25 mouse cellular contexts compared by ENCODE assay signal in genomic region chr4:31469803-31470202, GRCm38 (mm10).
DNase-seq lines count a peak whose midpoint lies in the region; ATAC-seq lines count a peak whose summit lies in the region.
"Had no signal": no experiment of that assay in that cellular context is flagged by ENCODE, and none has a peak within 500 bp of the region (broad histone marks: within the 10 kb centered on the region; RNA-seq: fewer than 3 reads in every experiment).

No protein-coding gene starts in this region.

- no peaks in the 10 kb centered on the region for H3K9me3 ChIP-seq in heart, embryonic 11.5 days (replicated peaks; ENCODE audit: control insufficient read depth, low read length)
- no peaks in the 10 kb centered on the region for H3K9me3 ChIP-seq in heart, embryonic 16.5 days (replicated peaks; ENCODE audit: control insufficient read depth, low read length)
- no peaks in the 10 kb centered on the region for H3K9me3 ChIP-seq in lung, embryonic 16.5 days (ENCODE audit: control insufficient read depth, low read length)
- H3K9me3 ChIP-seq: embryonic facial prominence, embryonic 10.5 days; embryonic facial prominence, embryonic 15.5 days; forebrain, embryonic 12.5 days; G1E; hindbrain, embryonic 12.5 days; liver, embryonic 12.5 days had no signal

- no peaks in the 10 kb centered on the region for H3K36me3 ChIP-seq in heart, embryonic 11.5 days (ENCODE audit: control insufficient read depth, insufficient read depth, low read length)
- no peaks in the 10 kb centered on the region for H3K36me3 ChIP-seq in heart, embryonic 16.5 days (ENCODE audit: control insufficient read depth, insufficient read depth)
- H3K36me3 ChIP-seq in lung, embryonic 16.5 days (ENCODE audit: control insufficient read depth, insufficient read depth, low read length), result no peaks in the 10 kb centered on the region
- H3K36me3 ChIP-seq: embryonic facial prominence, embryonic 10.5 days; embryonic facial prominence, embryonic 15.5 days; forebrain, embryonic 12.5 days; G1E; hindbrain, embryonic 12.5 days; liver, embryonic 12.5 days had no signal

- H3K27me3 ChIP-seq in heart, embryonic 11.5 days (ENCODE audit: control insufficient read depth, insufficient read depth, low read length), result no peaks in the 10 kb centered on the region
- no peaks in the 10 kb centered on the region for H3K27me3 ChIP-seq in heart, embryonic 16.5 days (ENCODE audit: control insufficient read depth, insufficient read depth, low read length)
- no peaks in the 10 kb centered on the region for H3K27me3 ChIP-seq in lung, embryonic 16.5 days (ENCODE audit: control insufficient read depth, insufficient read depth, low read depth, low read length)
- H3K27me3 ChIP-seq: embryonic facial prominence, embryonic 15.5 days; forebrain, embryonic 12.5 days; hindbrain, embryonic 12.5 days; liver, embryonic 12.5 days had no signal

- 26% methylated on average over 4 of the region's 4 CpGs for WGBS in heart, embryonic 11.5 days (ENCODE audit: insufficient replicate concordance)
- 22% methylated on average over 4 of the region's 4 CpGs for WGBS in heart, embryonic 16.5 days
- WGBS in lung, embryonic 16.5 days, result 30% methylated on average over 4 of the region's 4 CpGs

- no peak overlapping the region for H3K9ac ChIP-seq in heart, embryonic 11.5 days (ENCODE audit: low read depth, low read length)
- no peak overlapping the region for H3K9ac ChIP-seq in heart, embryonic 16.5 days (ENCODE audit: low read length)
- no peak overlapping the region for H3K9ac ChIP-seq in lung, embryonic 16.5 days (ENCODE audit: low read length)
- H3K9ac ChIP-seq: embryonic facial prominence, embryonic 15.5 days; forebrain, embryonic 12.5 days; forebrain, postnatal 0 days; hindbrain, embryonic 12.5 days; liver, embryonic 12.5 days; liver, postnatal 0 days had no signal

- H3K4me1 ChIP-seq in heart, embryonic 11.5 days (ENCODE audit: control insufficient read depth, insufficient read depth, low read length), result peaks cover 8% of the 10 kb centered on the region; the same call in 1 of the 2 replicates
- no peaks in the 10 kb centered on the region for H3K4me1 ChIP-seq in heart, embryonic 16.5 days (ENCODE audit: control insufficient read depth, insufficient read depth, low read length)
- no peaks in the 10 kb centered on the region for H3K4me1 ChIP-seq in lung, embryonic 16.5 days (replicated peaks; ENCODE audit: control insufficient read depth, insufficient read depth, low read length)
- H3K4me1 ChIP-seq: embryonic facial prominence, embryonic 10.5 days; embryonic facial prominence, embryonic 15.5 days; forebrain, embryonic 12.5 days; hindbrain, embryonic 12.5 days; liver, embryonic 12.5 days had no signal

- peak overlapping the region; percentile 71 for H3K27ac ChIP-seq in heart, embryonic 11.5 days (ENCODE audit: low read depth, low read length)
- peak overlapping the region; percentile 68 for H3K27ac ChIP-seq in heart, embryonic 16.5 days (ENCODE audit: low read length)
- H3K27ac ChIP-seq in lung, embryonic 16.5 days (ENCODE audit: low read length), result no peak overlapping the region
- H3K27ac ChIP-seq: embryonic facial prominence, embryonic 10.5 days; embryonic facial prominence, embryonic 15.5 days; forebrain, embryonic 12.5 days; hindbrain, embryonic 12.5 days; layer of hippocampus, adult 2 months; liver, embryonic 12.5 days had no signal

- ATAC-seq in heart, embryonic 11.5 days (replicated peaks; ENCODE audit: insufficient number of reproducible peaks, low FRiP score, low TSS enrichment), result no peak; the same call in 1 of the 2 replicates
- ATAC-seq in heart, embryonic 16.5 days (replicated peaks; ENCODE audit: extremely low read depth, insufficient read depth, low FRiP score), result peak; percentile 65
- peak; percentile 71 for ATAC-seq in lung, embryonic 16.5 days (ENCODE audit: low read depth)
- ATAC-seq: forebrain, postnatal 0 days; liver, embryonic 12.5 days; liver, postnatal 0 days; Patski had no signal

- no peak overlapping the region for H3K4me3 ChIP-seq in heart, embryonic 11.5 days (ENCODE audit: low read depth, low read length)
- H3K4me3 ChIP-seq in heart, embryonic 16.5 days (ENCODE audit: low read length), result no peak overlapping the region
- no peak overlapping the region for H3K4me3 ChIP-seq in lung, embryonic 16.5 days (ENCODE audit: low read length)
- H3K4me3 ChIP-seq: embryonic facial prominence, embryonic 10.5 days; embryonic facial prominence, embryonic 15.5 days; forebrain, embryonic 12.5 days; hindbrain, embryonic 12.5 days; layer of hippocampus, adult 2 months; liver, embryonic 12.5 days had no signal

- H3K4me2 ChIP-seq in heart, embryonic 11.5 days, result no peak overlapping the region
- no peak overlapping the region for H3K4me2 ChIP-seq in heart, embryonic 16.5 days (ENCODE audit: low read depth, low read length)
- H3K4me2 ChIP-seq in lung, embryonic 16.5 days (ENCODE audit: low read depth, low read length), result no peak overlapping the region
- H3K4me2 ChIP-seq: embryonic facial prominence, embryonic 15.5 days; forebrain, embryonic 12.5 days; hindbrain, embryonic 12.5 days; liver, embryonic 12.5 days had no signal

- intact Hi-C loops in heart, postnatal 14 days (cut with DNase I), result no loop called here

- no peak for DNase-seq in heart, adult 11 months
- no peak for DNase-seq in heart, postnatal 14 days
- DNase-seq in lung, postnatal 36 days, result no peak
- DNase-seq in urinary bladder, postnatal 10 days (ENCODE audit: low spot score), result no peak
- DNase-seq: adrenal gland, postnatal 10 days; cerebellum, adult 8-10 months; cerebellum, postnatal 25 days; forebrain, postnatal 0 days; heart, postnatal 10 days; kidney, adult 2 months; kidney, postnatal 36 days; left cerebral cortex, postnatal 4 days; liver, postnatal 0 days; midbrain, embryonic 14.5 days had no signal
